Mouse (Mus musculus): ENCODE results near the gene Il1rl2. TPM values are rescaled to one million over a fixed set of nuclear protein-coding genes. Genes with fewer than 3 reads are reported as not detected.
"Not testable (repeated sequence)": the region's sequence is repeated elsewhere in the genome, so short reads cannot be mapped to it uniquely, and the experiment has no call there.

Gene Il1rl2
- polyA plus RNA-seq, 1 experiment from 2014 or later, result 4.4 TPM

GRCm38 (mm10) chr1:40292231-40292630, 32.2 kb upstream of the Il1rl2 start:
- H3K27me3 ChIP-seq (replicated peaks; ENCODE audit: control insufficient read depth, insufficient read depth, low read length), result no peaks in the 10 kb centered on the region
- no peak overlapping the region for H3K4me3 ChIP-seq (ENCODE audit: low read length)
- 96% methylated on average over 2 of the region's 2 CpGs for WGBS
- no peaks in the 10 kb centered on the region for H3K4me1 ChIP-seq (ENCODE audit: control insufficient read depth, insufficient read depth, low read length)
- ATAC-seq, result no peak
- no peak overlapping the region for H3K9ac ChIP-seq (ENCODE audit: low read depth, low read length)
- H3K4me2 ChIP-seq (ENCODE audit: low read depth, low read length), result no peak overlapping the region
- no peaks in the 10 kb centered on the region for H3K36me3 ChIP-seq (ENCODE audit: control insufficient read depth, insufficient read depth, low read length)
- H3K27ac ChIP-seq (ENCODE audit: low read length), result no peak overlapping the region
- no peaks in the 10 kb centered on the region for H3K9me3 ChIP-seq (ENCODE audit: control insufficient read depth, low read length)

- no peak overlapping the region for H3K4me2 ChIP-seq (ENCODE audit: low read depth, low read length)
- ATAC-seq, result no peak
- no peaks in the 10 kb centered on the region for H3K4me1 ChIP-seq (ENCODE audit: control insufficient read depth, insufficient read depth, low read length)
- no peak overlapping the region for H3K4me3 ChIP-seq (ENCODE audit: low read length)
- no peak overlapping the region for H3K27ac ChIP-seq (ENCODE audit: low read length)
- H3K9me3 ChIP-seq (ENCODE audit: control insufficient read depth, low read length), result no peaks in the 10 kb centered on the region
- WGBS, result 97% methylated on average over 7 of the region's 7 CpGs
- H3K27me3 ChIP-seq (replicated peaks; ENCODE audit: control insufficient read depth, insufficient read depth, low read length), result no peaks in the 10 kb centered on the region
- no peak overlapping the region for H3K9ac ChIP-seq (ENCODE audit: low read depth, low read length)
- no peaks in the 10 kb centered on the region for H3K36me3 ChIP-seq (ENCODE audit: control insufficient read depth, insufficient read depth, low read length)
Measured at GRCm38 (mm10) chr1:40293891-40294290, 30.5 kb upstream of the Il1rl2 start.

DNA sequence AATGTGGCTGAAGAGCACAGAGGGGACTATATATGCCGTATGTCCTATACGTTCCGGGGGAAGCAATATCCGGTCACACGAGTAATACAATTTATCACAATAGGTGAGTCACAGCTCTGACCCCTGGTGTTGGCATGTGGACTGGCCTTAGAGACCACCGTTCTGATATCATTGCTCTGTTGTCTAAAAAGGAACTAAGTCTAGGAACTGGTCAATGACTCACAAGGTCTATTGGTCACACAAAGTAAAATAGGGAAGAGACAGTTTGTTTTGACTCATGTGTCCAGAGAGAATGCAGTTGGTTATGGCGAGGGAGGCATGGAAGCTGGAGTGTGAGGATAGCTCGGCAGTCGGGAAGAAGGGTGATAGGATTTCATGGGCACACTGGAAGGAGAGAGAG, 29.6 kb upstream of the Il1rl2 start:
- Histone ChIP-seq H3K36me3 (ENCODE audit: control insufficient read depth, insufficient read depth, low read length) (no peaks in the 10 kb centered on the region), H3K4me2 (ENCODE audit: low read depth, low read length) (no peak overlapping the region), H3K9me3 (ENCODE audit: control insufficient read depth, low read length) (no peaks in the 10 kb centered on the region), H3K27me3 (replicated peaks; ENCODE audit: control insufficient read depth, insufficient read depth, low read length) (no peaks in the 10 kb centered on the region), H3K9ac (ENCODE audit: low read depth, low read length) (no peak overlapping the region), H3K4me1 (ENCODE audit: control insufficient read depth, insufficient read depth, low read length) (no peaks in the 10 kb centered on the region), H3K27ac (ENCODE audit: low read length) (no peak overlapping the region), H3K4me3 (ENCODE audit: low read length) (no peak overlapping the region)
- no peak for ATAC-seq
- WGBS, result 77% methylated on average over 9 of the region's 9 CpGs

GRCm38 (mm10) chr1:40298053-40298452, 26.4 kb upstream of the Il1rl2 start:
- H3K4me3 ChIP-seq (ENCODE audit: low read length), result no peak overlapping the region
- 84% methylated on average over 2 of the region's 2 CpGs for WGBS
- H3K4me1 ChIP-seq (ENCODE audit: control insufficient read depth, insufficient read depth, low read length), result no peaks in the 10 kb centered on the region
- H3K9me3 ChIP-seq (ENCODE audit: control insufficient read depth, low read length), result no peaks in the 10 kb centered on the region
- H3K4me2 ChIP-seq (ENCODE audit: low read depth, low read length), result no peak overlapping the region
- no peak for ATAC-seq
- no peaks in the 10 kb centered on the region for H3K27me3 ChIP-seq (replicated peaks; ENCODE audit: control insufficient read depth, insufficient read depth, low read length)
- no peak overlapping the region for H3K9ac ChIP-seq (ENCODE audit: low read depth, low read length)
- no peak overlapping the region for H3K27ac ChIP-seq (ENCODE audit: low read length)
- no peaks in the 10 kb centered on the region for H3K36me3 ChIP-seq (ENCODE audit: control insufficient read depth, insufficient read depth, low read length)

DNA sequence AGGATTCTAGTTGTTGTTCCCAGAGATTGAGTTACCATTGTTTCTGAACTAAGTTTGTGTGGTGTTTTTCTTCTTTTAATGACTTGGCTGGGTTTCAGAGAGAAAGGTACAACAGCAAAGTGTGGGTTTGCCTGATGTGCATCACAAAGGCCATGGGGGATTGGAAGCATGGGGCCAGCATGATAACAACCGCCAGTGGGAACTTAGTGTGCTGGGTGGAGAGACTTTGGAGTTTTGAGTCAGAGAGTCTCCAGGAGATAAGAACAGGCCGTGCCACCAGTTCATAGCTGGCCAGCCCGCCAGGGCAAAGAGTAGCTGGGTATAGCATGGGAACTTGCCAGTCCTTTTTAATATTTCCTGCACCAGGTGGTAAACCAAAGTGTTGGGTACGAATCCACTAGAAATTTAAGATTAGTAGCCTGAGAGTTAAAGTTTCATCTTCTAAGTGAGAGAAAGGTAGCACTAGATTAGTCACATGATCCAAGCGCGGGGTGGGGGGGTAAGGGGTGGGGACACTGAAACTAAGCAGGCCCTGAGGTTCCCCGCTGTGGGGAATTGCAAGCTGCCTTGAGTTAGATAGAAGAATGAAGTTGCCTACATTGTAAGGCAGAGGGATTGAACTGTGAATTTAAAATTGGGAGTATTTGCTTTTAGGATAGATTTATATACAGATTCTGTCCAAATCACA, 21.1 kb upstream of the Il1rl2 start:
- no peaks in the 10 kb centered on the region for H3K9me3 ChIP-seq (ENCODE audit: control insufficient read depth, low read length)
- no peaks in the 10 kb centered on the region for H3K36me3 ChIP-seq (ENCODE audit: control insufficient read depth, insufficient read depth, low read length)
- no peak overlapping the region for H3K4me2 ChIP-seq (ENCODE audit: low read depth, low read length)
- H3K27me3 ChIP-seq (replicated peaks; ENCODE audit: control insufficient read depth, insufficient read depth, low read length), result no peaks in the 10 kb centered on the region
- no peaks in the 10 kb centered on the region for H3K4me1 ChIP-seq (ENCODE audit: control insufficient read depth, insufficient read depth, low read length)
- no peak overlapping the region for H3K4me3 ChIP-seq (ENCODE audit: low read length)
- ATAC-seq, result no peak
- 68% methylated on average over 7 of the region's 7 CpGs for WGBS
- H3K27ac ChIP-seq (ENCODE audit: low read length), result no peak overlapping the region
- no peak overlapping the region for H3K9ac ChIP-seq (ENCODE audit: low read depth, low read length)

DNA sequence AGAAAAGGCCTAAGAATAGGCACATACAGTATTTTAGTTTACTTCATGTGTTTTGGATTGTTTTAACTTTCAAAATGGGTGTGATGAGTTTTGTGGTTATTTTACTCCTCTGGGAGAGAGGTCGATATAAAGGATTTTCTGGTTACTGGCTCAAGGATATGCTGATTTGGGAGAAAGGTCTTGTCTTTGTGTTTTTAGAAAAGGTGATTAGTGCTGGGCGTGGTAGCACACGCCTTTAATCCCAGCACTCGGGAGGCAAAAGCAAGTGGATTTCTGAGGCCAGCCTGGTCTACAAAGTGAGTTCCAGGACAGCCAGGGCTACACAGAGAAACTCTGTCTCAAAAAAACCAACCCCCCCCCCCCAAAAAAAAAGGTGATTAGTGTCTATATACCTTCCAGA, 20.1 kb upstream of the Il1rl2 start:
- not testable (repeated sequence) for H3K4me1 ChIP-seq (ENCODE audit: control insufficient read depth, insufficient read depth, low read length); H3K4me3 ChIP-seq (ENCODE audit: low read length); H3K27me3 ChIP-seq (replicated peaks; ENCODE audit: control insufficient read depth, insufficient read depth, low read length); H3K9ac ChIP-seq (ENCODE audit: low read depth, low read length); ATAC-seq; H3K9me3 ChIP-seq (ENCODE audit: control insufficient read depth, low read length); H3K27ac ChIP-seq (ENCODE audit: low read length); H3K36me3 ChIP-seq (ENCODE audit: control insufficient read depth, insufficient read depth, low read length); H3K4me2 ChIP-seq (ENCODE audit: low read depth, low read length)
- 80% methylated on average over 4 of the region's 4 CpGs for WGBS

DNA sequence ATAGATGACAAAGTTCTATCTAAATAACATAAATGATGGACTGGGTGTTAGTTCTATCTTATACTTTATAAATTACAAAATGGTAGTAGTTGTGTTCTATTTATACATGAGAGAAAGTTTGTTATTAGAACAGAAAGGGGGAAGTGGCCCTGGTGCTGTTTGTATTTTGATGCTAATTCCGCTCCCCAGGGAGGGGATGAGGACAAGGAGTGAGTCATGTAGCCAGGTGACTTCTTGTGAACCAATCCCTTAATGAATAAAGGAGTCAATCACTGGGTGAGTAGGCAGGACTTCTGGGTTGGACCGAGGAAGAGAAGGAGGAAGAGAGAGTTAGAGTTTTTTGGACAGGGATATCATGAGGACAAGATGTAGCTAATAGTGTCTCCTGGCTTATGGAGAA, 18.3 kb upstream of the Il1rl2 start:
- H3K27ac ChIP-seq (ENCODE audit: low read length), result no peak overlapping the region
- H3K27me3 ChIP-seq (replicated peaks; ENCODE audit: control insufficient read depth, insufficient read depth, low read length), result no peaks in the 10 kb centered on the region
- no peaks in the 10 kb centered on the region for H3K36me3 ChIP-seq (ENCODE audit: control insufficient read depth, insufficient read depth, low read length)
- H3K4me3 ChIP-seq (ENCODE audit: low read length), result no peak overlapping the region
- H3K4me1 ChIP-seq (ENCODE audit: control insufficient read depth, insufficient read depth, low read length), result no peaks in the 10 kb centered on the region
- H3K9ac ChIP-seq (ENCODE audit: low read depth, low read length), result no peak overlapping the region
- no peak overlapping the region for H3K4me2 ChIP-seq (ENCODE audit: low read depth, low read length)
- no peak for ATAC-seq
- H3K9me3 ChIP-seq (ENCODE audit: control insufficient read depth, low read length), result no peaks in the 10 kb centered on the region
- 87% methylated on average over 2 of the region's 2 CpGs for WGBS

GRCm38 (mm10) chr1:40311123-40311522, 13.3 kb upstream of the Il1rl2 start:
- WGBS, result 91% methylated on average over 3 of the region's 3 CpGs

DNA sequence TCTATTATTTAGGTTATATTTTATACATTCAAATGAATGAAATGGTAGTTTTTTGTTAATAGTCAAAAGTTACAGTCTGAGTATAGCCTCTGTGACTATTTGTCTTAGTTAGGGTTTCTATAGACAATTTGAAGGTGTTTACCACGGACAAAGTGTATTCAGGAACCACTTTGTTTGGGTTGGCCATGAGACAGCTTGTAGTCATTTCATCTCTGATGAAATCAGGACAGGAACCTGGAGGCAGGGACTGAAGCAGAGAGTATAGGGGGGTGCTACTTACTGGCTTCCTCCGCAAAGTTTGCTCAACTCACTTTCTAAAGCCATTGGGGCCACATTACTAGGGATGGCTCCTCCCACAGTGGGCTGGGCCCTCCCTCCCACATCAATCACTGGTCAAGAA, 12.8 kb upstream of the Il1rl2 start:
- Histone ChIP-seq H3K27ac (ENCODE audit: low read length) (no peak overlapping the region), H3K4me3 (ENCODE audit: low read length) (no peak overlapping the region), H3K9me3 (ENCODE audit: control insufficient read depth, low read length) (no peaks in the 10 kb centered on the region), H3K36me3 (ENCODE audit: control insufficient read depth, insufficient read depth, low read length) (no peaks in the 10 kb centered on the region), H3K4me2 (ENCODE audit: low read depth, low read length) (no peak overlapping the region), H3K9ac (ENCODE audit: low read depth, low read length) (no peak overlapping the region), H3K27me3 (replicated peaks; ENCODE audit: control insufficient read depth, insufficient read depth, low read length) (no peaks in the 10 kb centered on the region), H3K4me1 (ENCODE audit: control insufficient read depth, insufficient read depth, low read length) (no peaks in the 10 kb centered on the region)
- 85% methylated on average over 2 of the region's 2 CpGs for WGBS
- ATAC-seq, result no peak

More at GRCm38 (mm10) chr1:40311123-40311522, 13.3 kb upstream of the Il1rl2 start:
- Histone ChIP-seq H3K27ac (ENCODE audit: low read length) (no peak overlapping the region), H3K4me1 (ENCODE audit: control insufficient read depth, insufficient read depth, low read length) (no peaks in the 10 kb centered on the region), H3K27me3 (replicated peaks; ENCODE audit: control insufficient read depth, insufficient read depth, low read length) (no peaks in the 10 kb centered on the region), H3K9ac (ENCODE audit: low read depth, low read length) (no peak overlapping the region), H3K4me2 (ENCODE audit: low read depth, low read length) (no peak overlapping the region), H3K9me3 (ENCODE audit: control insufficient read depth, low read length) (no peaks in the 10 kb centered on the region), H3K36me3 (ENCODE audit: control insufficient read depth, insufficient read depth, low read length) (no peaks in the 10 kb centered on the region), H3K4me3 (ENCODE audit: low read length) (no peak overlapping the region)
- no peak for ATAC-seq

DNA sequence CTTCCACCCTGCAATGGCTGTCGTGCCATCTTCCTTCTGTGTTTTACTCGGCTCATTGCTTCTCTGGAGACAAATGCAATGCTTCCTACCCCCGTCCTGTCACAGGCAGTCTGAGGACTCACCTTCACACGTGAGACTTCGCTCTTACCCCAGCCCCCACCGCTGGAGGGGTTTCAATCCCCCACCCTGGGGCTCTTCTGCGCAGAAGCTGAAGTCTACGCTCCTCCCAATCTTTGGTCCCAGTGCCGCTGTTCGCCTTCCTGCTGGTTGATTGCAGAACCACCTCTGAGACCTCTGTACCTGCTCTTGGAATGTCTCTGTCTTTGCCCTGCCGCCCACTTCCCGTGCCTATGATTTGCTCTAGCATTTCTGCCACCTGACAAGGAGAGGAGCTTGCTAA, 10.4 kb upstream of the Il1rl2 start:
- no peaks in the 10 kb centered on the region for H3K27me3 ChIP-seq (replicated peaks; ENCODE audit: control insufficient read depth, insufficient read depth, low read length)
- H3K36me3 ChIP-seq (ENCODE audit: control insufficient read depth, insufficient read depth, low read length), result no peaks in the 10 kb centered on the region
- no peak for ATAC-seq
- H3K9me3 ChIP-seq (ENCODE audit: control insufficient read depth, low read length), result no peaks in the 10 kb centered on the region
- H3K4me2 ChIP-seq (ENCODE audit: low read depth, low read length), result no peak overlapping the region
- no peak overlapping the region for H3K27ac ChIP-seq (ENCODE audit: low read length)
- H3K4me1 ChIP-seq (ENCODE audit: control insufficient read depth, insufficient read depth, low read length), result no peaks in the 10 kb centered on the region
- H3K9ac ChIP-seq (ENCODE audit: low read depth, low read length), result no peak overlapping the region
- H3K4me3 ChIP-seq (ENCODE audit: low read length), result no peak overlapping the region
- WGBS, result 82% methylated on average over 12 of the region's 12 CpGs
